Mouse (Mus musculus): ENCODE results near the gene Ubald2.

DNA sequence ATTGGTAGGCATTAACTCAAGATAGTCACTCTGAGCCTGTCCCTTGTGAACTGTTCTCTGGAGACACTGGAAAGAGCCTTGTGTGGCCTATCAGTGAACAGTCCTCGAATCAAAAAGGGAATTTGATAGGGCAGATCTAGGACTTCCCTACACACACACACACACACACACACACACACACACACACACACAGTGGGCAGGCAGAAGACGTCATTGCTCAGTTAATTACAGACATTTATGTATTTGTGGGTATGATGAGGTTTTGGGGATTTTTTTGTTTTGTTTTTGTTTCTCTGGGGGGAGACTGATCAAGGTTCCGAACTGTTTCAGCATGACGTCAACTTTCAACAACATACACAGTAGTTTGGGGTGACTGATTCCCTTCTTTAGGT lies 20.3 kb upstream of the Ubald2 start:
- TF ChIP-seq CTCF (IDR thresholded peaks at IDR 0.05; ENCODE audit: low read depth) (no peak), EP300 (IDR thresholded peaks at IDR 0.05; ENCODE audit: low read depth) (no peak)
